Mouse (Mus musculus) adrenal gland (tissue): ENCODE measurements at regions not wholly inside any gene's neighbourhood (a gene's known extent, or its start where the extent isn't known, plus 50 kb on each side); places are given as distances from the start of the nearest gene placed in this dataset.

Source experiments
- intact Hi-C: fragments of 180-260 bp; cut with DNase I; formaldehyde crosslinking; loops from one replicate; pipeline ENCODE4 v1.15.1; 2025

GRCm38 (mm10) chr13:33721851-33722250, 60.6 kb downstream of the Serpinb6d start:
- intact Hi-C loops = no loop called here

GRCm38 (mm10) chr13:33762293-33763125, 80.7 kb downstream of the Serpinb6e start:
- intact Hi-C loops = loop anchor here (2.0 to 5.0 kb wide), 2 partner anchors 204 to 685 kb away; partner anchors contain the start of gene Serpinb1b

DNA sequence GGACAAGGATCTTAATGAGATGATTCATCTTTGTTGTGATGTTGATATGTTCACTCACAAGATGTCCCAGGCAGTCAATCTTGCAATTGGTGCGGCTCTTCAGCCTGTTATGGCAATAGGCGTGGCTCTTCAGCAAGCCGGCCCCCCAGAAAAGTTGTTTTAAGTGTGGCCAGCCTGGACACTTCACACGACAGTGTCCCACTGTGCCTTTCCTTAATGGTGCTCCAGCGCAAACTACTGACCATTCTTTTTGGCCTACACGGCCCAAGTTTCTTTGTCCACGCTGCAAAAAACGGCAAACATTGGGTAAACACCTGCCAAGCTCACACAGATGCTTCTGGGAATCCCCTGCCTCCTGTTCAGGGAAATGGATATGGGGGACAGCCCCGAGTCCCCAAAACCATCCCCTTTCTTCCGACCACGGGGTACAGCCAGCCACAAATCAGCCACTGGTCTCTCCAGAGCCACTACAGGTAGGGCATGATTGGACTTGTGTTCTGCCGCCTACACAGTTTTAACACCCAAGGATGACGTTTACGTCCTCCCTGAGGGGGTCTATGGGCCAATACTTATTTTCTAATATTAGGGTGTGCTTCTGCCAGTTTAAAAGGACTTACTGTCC, 79.8 kb downstream of the Serpinb6e start:
- intact Hi-C loops = loop anchor here (2.0 to 5.0 kb wide), 2 partner anchors 205 to 686 kb away; partner anchors contain the start of gene Serpinb1b
